Mouse (Mus musculus): ENCODE measurements at regions not wholly inside any gene's neighbourhood (a gene's known extent, or its start where the extent isn't known, plus 50 kb on each side); places are given as distances from the start of the nearest gene placed in this dataset.

- 0 out of 2 replicates have a peak, but pooled peaks cover 2% of the 10 kb centered on the region for H3K9me3 ChIP-seq
- WGBS: 49% methylated on average over 14 of the region's 14 CpGs
- H3K27ac ChIP-seq: no peak overlapping the region
- no peaks in the 10 kb centered on the region for H3K27me3 ChIP-seq (ENCODE audit: insufficient read depth, poor library complexity, severe bottlenecking)
- no peaks in the 10 kb centered on the region for H3K36me3 ChIP-seq
- peak; percentile 43 for DNase-seq (ENCODE audit: low spot score)
- no peaks in the 10 kb centered on the region for H3K4me1 ChIP-seq (replicated peaks)
- no peak overlapping the region for H3K4me3 ChIP-seq
These were observed 78.5 kb upstream of the Galnt5 start for GRCm38 (mm10) chr2:57919102-57919731.

GRCm38 (mm10) chr2:57934062-57934822 is 63.4 kb upstream of the Galnt5 start:
- DNase-seq (ENCODE audit: low spot score): no peak
- Histone ChIP-seq H3K4me3 (no peak overlapping the region), H3K27me3 (ENCODE audit: insufficient read depth, poor library complexity, severe bottlenecking) (no peaks in the 10 kb centered on the region), H3K4me1 (replicated peaks) (no peaks in the 10 kb centered on the region), H3K36me3 (no peaks in the 10 kb centered on the region), H3K9me3 (no peaks in the 10 kb centered on the region), H3K27ac (no peak overlapping the region)
- WGBS: 56% methylated on average over 5 of the region's 5 CpGs
